Mouse (Mus musculus) kidney, adult 18-20 months (tissue): Measurements from ENCODE around the gene Tead3.

Source experiments
- DNase-seq: peaks from one replicate; pipeline ENCODE4 v3.0.0; 2021

Tead3 gene

DNA sequence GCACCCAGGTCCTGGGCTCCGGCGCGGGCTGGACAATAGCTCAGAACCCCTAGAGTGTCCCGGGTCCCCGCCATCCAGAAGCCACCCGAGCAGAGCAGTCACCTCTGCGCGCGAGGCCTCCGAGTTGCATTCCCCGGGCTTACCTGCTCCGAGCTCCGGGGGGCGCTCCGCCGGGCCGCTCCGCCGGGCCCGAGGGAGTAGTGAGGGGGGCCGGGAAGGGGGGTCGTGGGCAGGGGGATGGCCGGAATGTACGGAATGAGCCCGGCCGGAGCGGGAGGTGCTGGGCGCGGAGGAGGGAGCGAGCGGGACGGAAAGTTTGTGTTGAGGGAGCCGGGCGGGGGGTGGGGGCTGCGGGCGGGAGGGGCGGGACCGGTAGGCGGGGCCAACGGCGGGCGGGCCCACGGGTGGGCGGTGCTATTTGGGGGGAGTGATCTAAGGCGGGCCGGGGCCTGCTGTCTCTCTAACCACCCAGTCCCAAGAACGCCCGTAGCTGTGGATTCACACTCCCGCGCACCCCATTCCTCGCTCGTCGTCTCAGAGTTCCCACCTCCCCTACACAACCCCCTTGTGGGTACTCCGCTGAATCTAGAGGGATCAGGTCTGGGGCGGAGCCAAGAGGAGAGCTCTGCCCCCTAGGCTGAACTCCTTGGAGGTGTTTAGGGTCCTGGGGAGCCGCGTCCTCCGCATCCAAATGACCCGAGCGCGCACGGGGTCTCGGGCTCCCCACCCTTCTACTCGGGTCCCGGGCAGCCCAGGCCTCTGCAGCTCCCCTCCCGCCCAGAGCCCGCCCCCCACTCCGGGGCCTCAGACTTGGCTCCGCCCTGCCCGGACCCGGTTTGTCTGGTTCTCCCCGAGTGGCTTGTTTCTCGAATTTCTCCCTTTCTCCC is at the start of gene Tead3:
Tead3 (minus strand) TSS at position 352 of the 887 bp plus-strand sequence.
- peak; percentile 85 for DNase-seq

DNA sequence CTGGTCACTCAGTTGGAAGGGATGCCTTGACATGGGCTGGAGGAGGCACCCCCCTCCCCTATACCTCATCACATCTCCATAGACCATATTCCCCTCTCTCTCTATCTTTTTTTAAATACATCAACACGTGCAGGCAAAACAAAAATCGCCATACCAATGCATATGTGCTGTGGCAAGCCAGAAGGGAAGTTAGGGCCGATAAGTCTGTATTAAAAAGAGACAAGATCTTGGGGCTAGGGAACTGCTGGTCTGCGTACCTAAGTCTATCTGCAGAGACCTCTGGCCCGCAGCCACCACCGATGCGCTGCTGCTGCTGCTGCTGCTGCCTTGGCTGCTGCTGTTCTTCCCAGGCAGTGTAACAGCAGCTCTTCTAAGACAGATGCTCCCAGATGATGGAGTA is 44.4 kb upstream of the Tead3 start:
- DNase-seq, result no peak

DNA sequence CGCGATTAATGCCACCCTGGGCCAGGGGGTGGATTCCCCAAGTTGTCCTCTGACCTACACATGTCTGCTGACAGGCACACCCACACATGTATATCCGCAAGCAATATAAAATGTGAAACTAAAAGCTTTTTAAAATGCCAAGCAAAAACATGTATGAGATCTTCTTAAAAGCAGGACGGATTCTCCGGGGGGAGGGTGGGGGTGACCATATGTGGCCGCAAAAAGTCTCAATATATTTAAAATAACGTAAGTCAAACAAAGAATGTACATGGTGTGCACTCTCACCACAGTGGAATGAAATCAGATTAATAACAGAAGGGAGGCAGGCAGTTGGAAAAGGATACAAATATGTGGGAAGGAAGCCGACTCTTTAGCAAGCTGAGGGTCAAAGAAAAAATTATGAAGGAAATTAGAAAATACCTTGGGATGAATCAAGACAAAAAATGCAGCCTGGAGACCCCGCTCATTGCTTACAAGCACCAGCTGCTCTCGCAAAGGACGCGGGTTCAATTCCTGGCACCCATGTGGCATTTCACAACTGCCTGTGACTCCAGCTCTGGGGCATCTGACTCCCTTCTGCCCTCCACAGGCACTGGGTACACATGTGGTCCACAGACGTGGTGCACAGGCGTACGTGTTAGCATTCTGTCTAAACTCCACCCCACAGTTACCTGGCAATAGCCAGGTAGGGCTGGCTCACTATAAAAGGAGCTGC is 43.6 kb upstream of the Tead3 start:
- no peak for DNase-seq

DNA sequence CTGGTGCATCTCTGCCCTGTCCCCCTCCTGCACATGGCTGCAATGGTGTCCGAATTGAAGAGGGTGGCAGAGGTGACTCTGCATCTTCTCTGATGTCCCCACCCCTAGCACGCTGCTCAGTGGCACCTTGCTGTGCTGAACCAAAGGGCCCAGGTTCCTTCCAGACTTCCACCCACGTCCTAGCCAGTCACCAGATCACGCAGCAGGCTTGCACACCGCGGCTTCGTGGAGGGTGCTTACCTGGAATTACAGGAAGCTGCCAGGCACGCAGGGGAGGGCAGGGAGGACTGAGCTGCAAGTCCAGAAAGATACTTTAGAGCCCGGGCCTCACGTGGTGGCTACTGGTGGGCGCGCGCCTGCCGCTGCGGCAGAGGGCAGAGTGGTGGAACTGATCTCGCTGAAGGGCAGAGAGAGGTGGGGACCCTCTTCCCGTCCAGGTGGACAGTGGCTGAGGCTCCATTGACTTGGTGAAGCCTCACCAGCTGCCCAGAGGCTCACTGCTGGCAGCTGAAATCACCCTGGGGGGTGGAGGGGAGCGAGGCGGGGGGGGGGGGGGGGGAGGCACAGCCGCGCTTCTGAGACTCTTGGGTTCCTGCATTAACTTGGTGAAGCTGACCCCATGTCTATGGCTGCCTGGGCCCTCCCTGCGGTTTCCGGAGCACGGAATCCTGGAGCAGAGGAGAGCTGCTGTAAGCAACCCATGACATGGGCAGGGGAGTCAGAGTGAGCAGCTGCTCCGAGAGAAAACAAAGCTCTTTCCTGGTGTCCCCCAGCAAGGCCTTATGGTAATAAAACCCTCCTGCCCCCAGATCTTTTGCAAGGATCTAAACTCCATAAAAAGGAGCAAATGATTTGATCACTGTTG is 41.2 kb upstream of the Tead3 start:
- no peak for DNase-seq

DNA sequence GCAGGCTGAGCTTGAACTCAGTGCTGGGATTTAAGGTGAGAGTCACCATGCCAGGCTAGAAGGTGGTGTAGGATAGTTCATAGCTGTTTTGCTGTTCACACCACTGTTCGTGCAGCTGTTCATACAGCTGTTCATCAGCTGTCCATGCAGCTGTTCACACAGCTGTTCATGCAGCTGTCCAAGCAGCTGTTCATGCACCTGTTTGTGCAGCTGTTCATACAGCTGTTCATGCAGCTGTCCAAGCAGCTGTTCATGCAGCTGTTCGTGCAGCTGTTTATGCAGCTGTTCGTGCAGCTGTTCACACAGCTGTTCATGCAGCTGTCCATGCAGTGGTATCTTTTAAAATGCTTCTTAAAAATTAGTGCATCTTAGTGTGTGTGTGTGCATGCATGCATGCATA is 37.9 kb upstream of the Tead3 start:
- no peak for DNase-seq

DNA sequence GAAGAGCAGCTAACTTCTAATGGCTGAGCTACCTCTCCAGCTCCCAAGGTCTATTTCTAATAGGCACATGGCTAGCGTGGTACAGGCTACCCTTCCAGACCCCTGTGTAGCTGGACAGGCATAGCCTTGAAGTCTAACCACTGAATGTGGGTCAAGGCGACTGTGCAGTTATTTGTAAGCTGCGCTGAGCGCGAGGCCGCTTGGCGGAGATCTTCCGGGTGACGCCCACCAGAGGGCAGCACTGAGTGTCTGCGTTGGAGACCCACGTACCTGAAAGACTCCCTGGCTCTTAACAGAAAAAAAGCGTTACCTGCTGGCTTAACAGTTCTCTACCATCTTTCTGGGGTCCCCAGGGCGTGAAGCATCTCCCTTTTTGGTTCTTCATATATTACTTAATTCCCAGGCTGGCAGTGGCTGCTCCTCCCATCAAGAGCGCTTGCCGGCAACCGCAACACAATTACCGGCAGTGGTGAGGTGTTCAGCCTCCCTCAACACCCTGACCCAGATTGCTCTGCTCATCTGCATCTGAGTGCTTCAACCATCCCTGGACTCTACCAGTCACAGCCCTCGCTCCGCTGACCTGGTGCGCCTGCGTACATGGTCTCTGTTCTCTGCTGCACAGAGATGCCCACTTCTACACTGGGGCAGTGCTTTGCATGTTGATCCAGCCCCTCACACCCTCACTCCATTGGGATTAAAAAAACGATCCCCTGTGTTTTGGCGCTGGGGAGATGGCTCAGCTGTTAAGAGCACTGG is 35.7 kb upstream of the Tead3 start:
- peak; percentile 88 for DNase-seq

DNA sequence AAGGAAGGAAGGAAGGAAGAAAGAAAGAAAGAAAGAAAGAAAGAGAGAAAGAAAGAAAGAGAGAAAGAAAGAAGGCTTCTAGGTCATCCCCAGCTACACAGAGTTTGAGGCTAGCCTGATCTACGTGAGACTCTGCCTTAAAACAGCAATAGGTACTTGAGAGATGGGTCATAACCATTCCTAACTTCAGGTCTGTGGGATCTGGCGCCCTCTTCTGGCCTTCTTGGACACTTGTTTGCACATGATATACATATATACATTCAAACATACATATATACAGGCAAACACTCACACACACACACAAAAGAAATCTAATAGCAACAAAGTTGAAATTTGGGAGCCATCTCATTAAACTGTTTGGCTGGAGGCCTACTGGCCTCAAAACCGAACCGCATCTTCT is 33.7 kb upstream of the Tead3 start:
- DNase-seq, result no peak

DNA sequence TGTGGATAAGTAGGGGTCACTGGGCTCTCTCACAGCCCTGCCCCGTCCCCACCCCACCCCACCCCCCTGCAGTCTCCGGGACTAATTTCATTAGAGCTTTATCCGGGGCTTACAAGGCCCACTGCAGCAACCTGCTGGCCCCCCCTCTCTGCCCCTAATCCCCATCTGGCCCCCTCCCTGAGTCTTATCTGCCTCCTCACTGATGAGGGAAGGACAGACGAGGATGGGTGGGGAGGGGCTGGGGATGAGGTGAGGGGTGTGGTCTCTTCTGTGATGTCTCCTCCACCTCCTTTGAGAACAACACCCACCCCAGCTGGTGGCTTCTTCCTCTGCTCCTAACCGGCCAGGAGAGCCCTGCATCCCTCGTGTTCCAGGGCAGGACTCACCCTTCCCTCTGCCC is 29.6 kb upstream of the Tead3 start:
- DNase-seq, result no peak

DNA sequence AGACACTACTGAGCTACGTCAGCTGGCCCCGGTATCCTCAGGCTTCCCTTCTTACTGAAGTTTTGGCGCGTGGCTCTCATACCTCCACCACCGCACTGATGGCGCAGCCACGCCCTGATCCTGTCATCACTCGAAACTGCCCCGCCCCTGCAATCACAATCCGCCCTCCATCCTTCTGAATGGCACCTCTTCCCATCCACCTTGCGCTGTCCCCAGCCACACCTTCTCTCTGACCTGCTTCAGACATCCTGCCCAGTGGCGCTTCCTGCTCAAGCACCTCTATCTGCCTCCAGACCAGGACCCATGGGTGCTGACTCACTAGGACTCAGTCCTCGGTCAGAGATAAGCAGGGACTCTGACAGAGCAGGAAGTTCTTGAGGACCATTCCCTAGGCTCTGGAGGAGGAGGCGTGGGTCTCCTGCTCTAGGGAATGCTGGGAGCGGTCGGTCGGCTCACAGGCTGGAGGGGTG is 25.0 kb upstream of the Tead3 start:
- DNase-seq, result no peak

DNA sequence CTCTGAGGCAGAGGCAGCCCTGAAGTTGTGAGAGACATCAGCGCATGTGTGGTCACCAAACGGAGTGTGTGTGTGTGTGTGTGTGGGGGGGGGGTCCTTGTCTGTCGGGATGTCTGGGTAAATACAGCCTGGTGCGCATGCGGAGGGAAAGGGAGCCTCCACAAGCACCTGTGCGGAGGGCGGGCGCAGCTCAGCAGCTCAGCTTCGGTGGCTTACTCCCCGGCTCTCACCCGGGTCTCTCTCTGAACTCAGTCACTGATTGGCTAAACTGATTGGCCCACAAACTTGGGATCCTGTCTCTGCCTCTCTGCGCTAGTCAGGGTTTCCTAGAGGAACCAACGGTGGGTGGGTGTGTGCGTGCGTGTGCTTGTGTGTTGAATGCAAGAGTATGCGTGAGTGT is 23.9 kb upstream of the Tead3 start:
- DNase-seq, result no peak

DNA sequence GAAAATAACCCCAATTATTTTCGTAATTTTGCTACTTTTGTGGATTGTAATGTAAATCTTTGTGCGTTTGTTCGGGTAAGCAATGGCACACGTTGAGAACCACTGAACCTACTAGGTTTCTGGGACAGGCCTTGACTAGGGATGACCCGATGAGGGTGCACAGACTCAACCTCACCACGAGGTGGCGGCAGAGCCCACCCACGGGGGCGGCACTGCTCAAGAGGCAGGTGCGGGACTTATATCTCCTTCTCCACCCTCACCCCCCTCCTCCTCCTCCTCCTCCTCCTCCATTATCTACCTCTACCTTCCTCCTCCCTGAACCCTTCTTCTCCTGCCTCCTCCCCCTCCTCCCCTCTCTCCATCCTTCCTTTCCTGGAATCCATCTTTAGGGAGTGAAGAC is 23.2 kb upstream of the Tead3 start:
- DNase-seq, result peak; percentile 42

DNA sequence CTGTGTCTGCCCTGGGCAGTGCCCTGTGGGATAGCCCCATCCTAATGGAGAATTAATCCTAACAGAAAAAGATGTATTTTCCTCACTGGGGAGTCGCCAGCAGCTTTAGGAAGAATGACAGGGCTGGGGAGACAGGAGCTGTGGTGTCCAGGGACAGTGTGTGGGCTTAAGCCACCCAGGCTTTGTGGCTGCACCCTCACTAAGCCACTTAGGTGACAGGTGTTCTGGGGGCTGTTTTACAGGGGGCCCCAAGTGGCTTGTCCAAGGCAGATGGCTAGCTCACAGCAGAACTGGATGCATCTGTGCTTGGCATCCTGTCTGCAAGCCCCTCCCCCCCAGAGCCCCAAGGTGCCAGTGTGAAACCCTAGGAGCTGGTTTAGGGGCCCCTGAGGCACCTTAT is 21.3 kb upstream of the Tead3 start:
- no peak for DNase-seq

DNA sequence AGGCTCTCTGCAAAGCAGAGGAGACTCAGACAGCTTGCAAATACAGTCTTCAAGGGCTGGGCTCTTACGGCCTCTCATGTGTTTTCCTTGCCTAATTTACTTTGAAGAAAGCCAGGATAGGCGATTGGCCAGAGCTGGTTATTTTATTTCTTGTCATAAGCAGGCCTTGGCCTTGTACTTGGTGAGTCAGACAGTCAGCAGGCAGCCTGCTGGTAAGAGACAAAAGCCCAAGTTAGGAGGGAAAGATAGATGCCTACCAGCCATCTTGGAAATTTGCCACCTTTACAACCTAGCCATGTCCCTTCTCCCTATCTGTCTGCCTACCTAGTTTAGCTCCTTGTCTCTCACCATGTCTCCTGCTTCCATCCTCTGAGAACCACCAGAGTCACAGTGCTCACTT is 20.7 kb upstream of the Tead3 start:
- no peak for DNase-seq

DNA sequence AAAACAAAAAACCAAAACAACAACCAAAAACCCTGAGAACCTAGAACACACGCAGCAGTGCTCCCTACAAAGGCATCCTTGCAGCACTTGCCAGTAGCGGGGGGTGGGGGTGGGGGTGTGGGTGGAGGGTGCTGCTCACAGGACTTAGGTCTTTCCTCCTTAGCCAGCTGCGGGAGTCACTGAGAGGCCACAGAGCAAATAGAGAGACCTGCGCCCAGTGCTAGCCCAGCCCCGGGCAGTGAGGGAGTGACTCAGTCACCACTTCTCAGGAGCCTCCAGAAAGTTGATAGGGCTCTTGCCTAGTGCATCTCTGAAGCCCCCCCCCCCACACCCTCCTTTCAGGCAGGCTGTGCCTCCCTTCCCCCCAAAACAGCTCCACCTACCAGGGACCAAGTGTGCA is 18.4 kb upstream of the Tead3 start:
- no peak for DNase-seq

DNA sequence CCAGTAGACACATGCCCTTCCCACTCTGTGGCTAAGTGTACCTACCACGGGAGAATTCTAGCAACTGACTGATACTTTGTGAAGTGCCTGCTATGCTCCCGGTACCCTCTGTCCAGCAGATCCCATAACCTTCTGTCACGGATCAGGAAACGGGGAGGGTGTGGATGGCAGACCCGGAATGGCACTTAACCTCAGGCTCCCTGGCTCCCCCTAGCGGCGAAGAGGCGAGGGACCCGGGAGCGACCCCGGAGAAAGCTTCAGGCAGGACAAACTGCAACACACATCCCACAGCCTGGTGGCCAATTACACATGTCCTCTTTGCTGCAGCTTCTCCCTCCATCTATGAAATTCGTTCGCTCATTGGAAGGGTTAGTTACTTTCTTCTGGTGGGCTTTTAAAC is 17.8 kb upstream of the Tead3 start:
- peak; percentile 89 for DNase-seq

DNA sequence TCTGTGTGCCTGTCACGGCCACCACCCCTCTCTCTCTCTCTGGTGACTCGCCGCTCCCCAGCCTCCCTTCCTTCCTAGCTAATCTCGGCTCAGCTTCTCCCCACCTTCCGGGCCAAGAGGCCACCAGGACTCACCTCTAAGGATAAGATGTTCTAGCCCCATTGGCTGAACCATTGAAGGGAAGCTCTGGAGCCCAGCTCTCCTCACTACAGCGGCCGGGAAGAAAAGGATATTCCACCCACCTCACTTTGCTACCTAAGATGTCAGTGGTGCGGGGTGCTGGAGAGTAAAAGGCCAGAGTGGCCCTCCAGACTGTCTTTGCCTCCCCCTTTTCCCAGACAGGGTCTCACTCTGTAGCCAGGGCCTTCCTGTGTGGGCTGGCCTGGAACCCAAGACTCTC is 14.5 kb upstream of the Tead3 start, which contains the start of gene Tulp1:
Tulp1 (minus strand) TSS at position 101 of the 400 bp plus-strand sequence.
- DNase-seq, result no peak

DNA sequence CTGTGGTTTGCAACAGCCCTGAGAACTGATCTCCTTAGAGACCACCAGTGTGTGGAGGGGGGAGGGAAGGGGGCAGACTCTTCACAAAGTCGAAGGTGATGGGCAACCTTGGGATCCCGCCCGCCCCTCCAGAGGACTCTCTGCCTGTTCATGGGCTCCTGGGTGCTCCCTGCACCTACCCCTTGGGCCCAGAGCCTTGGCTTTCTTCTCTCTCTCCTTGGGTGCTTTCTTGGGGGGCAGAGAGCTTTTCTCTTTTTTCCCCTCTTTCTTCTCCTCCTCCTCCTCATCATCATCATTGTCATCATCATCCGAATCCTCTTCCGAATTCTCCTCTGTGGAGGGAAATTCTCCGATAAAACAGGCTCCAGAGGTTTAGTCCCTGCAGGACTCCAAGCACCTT is 12.9 kb upstream of the Tead3 start:
- DNase-seq, result no peak

DNA sequence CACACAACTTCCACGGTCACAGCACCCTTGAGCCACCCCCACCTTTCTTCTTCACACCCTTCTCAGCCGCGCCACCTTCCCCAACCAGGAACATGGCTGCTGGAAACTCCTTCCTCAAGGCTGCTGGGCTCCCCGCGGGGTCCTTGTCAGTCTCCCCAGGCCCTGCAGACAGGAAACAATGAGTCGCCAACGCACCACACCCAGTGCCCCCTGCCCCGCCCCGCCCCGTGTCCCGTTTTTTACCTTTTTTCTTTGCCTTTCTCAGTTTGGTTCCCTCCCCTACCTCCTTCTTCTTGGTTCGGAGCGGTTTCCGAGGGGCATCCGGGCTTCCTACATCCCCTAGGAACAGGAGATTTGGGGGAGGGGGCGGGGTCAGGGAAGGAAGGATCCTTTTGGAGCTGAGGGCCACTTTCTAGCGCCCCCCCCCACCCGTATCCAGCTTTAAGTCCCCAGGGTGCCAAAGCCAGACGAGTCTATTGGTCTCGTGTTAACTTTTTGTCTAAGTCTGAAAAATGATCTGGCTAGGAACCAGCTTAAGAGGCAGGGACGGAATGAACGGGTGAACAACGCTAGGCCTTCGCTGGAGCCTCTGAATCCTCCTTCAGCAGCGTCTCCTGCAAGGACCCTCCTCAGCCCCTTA is 12.2 kb upstream of the Tead3 start:
- DNase-seq, result no peak

DNA sequence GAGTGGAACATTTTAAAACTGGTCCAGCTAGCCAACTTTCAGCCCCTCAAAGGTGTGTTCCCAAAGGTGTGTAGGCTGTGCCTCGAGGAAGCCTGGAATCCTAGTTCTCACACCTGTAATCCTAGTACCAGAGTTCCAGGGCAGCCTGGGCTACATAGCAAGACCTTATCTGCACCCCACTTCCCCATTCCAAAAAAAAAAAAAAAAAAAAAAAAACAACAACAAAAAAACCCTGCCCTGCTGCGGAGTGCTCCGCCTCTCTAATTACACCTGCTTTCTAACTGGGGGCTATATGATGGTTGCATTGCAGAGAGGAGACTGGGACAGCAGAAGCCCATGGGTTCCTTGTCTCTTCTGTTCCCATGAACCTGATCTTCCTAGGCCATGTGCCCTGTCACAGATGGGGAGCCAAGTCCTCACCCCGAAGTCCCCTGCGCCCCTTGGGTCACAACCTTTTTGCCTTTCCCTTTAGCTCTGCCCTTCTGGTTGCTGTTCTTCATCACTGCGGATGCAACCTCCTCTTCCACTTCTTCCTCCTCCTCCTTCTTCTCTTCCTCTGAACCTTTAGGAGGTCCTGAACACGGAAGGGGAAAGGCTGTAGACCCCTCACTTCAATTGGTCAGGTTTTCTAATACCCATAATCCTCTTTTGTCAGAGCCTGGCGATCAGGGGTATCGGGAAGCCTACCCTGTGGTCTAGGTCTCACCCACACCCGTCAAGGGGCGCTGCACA is 11.5 kb upstream of the Tead3 start:
- no peak for DNase-seq

DNA sequence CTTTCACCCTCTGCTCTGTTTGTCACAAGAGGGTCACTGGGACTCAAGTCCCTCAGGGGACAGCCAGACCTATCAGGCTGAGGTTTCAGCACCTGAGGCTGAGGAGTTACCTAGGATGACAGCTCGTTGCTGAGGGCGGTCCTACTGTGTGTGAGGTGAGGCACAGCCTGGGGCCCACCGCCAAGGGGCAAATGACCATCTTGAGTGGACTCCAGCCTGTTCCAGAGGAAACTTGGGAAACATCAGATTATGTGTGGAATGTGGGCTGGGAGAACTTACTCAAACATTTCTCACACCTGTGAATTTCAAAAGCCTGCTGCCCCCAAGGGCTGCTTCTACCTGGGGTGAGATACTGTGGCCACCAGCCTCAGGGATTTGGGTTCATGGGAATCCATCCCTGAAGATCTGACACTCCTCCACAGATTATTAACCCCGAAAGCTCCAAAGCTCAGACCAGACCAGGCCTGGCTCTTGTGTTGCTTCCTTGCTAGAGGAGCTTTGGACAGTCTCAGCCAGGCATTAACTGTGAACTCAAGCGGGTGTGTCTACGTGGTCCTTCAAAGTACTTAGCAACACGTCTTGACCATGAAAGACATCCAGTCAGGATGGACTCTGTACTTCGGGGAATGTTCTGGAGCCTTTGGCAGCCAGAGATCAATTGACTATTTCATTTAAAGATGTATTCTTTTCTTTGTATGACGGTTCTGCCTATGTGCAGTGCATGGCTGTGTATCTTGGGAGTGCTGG is 10.1 kb upstream of the Tead3 start:
- DNase-seq, result no peak
